Mouse (Mus musculus) CD4-positive, CD25-positive, alpha-beta regulatory T cell, adult 4 months (primary cell): ENCODE results near the gene Sms. TPM values are rescaled to one million over a fixed set of nuclear protein-coding genes. Genes with fewer than 3 reads are reported as not detected.

Experiments used
- ATAC-seq: one replicate; pipeline ENCODE4 v1.8.0; 2017
- polyA plus RNA-seq, 2 experiments: library from polyadenylated mRNA; unstranded; fragments of 100-300 nt; shearing (Covaris generic); gene quantifications; one replicate each; pipeline ENCODE4 v1.2.1; 2017

Gene Sms
- polyA plus RNA-seq, 2 experiments from 2014 or later: 46.7 to 62.0 TPM

- ATAC-seq: no peak
Measured at GRCm38 (mm10) chrX:157447431-157447830, 44.7 kb downstream of the Sms start.

GRCm38 (mm10) chrX:157434768-157435167 is 57.3 kb downstream of the Sms start:
- no peak for ATAC-seq

- no peak for ATAC-seq
Measured at GRCm38 (mm10) chrX:157419451-157419850, 72.6 kb downstream of the Sms start.

DNA sequence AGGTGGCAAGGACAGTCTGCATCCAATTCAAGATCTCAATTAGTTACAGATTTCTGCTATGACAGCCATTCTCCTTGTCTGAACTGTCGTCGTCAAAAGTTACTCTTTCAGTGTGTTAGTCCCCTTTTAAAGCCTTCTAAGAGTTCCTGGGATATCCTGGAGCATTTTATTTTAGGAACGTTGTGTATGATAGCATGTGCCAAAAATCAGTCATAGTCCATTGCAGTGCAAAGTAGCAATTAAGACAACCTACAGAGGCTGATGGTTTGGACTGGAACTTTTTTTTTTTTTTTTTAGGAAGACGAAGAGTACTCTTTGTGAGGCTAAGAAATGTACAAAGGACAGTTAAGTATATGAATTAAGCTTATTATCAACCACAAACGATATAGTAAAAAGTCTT is 76.9 kb downstream of the Sms start, which contains the start of gene Phex:
Gene Phex (minus strand): TSS at position 101 of the 400 bp plus-strand sequence.
- no peak for ATAC-seq

DNA sequence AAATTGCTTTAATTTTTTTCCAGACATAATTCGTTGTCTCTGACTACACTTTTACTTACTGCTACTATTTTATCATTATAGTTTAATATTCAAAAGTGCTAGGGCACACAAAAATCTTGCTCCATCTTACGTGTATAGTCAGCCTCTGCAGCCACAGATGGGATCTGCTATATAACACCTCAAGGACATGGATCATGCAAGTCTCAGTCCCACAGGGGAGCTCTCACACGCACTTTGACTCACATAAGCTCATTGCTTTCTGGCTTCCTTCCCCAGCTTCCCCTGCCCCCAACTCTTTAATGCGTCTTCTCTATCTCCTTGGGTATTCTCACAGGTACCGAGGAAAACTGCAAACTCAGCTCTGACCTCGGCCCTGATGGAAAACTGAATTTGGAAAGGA is 87.2 kb downstream of the Sms start:
- no peak for ATAC-seq

Other genes with a start within 250 kb of the Sms start
- gene Phex, start 77.0 kb downstream of the Sms start, polyA plus RNA-seq: not detected
- 1 to 10 TPM; 4.2 to 5.1 TPM for gene Yy2, start 76.7 kb upstream of the Sms start, polyA plus RNA-seq
- gene Mbtps2, start 106.4 kb upstream of the Sms start, polyA plus RNA-seq: 10 to 100 TPM; 11.1 to 14.0 TPM
- gene Smpx, start 206.6 kb upstream of the Sms start, polyA plus RNA-seq: not detected